Mouse (Mus musculus): Measurements from ENCODE around the gene AC124502.3.

GRCm38 (mm10) chr19:4999445-5000140 lies 39.1 kb upstream of the AC124502.3 start:
- TF ChIP-seq CTCF (IDR thresholded peaks at IDR 0.05; ENCODE audit: low read depth), result no peak
- no peak for TF ChIP-seq EP300 (optimal IDR thresholded peaks at IDR 0.05)
